Mouse (Mus musculus) lung, postnatal 0 days (tissue): Measurements from ENCODE around the gene Arhgap32.

Source experiments
- CTCF ChIP-seq: IDR thresholded peaks from 2 replicates; pipeline ENCODE4 v1.5.1; 2016; ENCODE audit warnings: antibody characterized with exemption, mild to moderate bottlenecking
- EP300 ChIP-seq: IDR thresholded peaks from 2 replicates; pipeline ENCODE4 v1.6.1; 2016; ENCODE audit warnings: antibody characterized with exemption, mild to moderate bottlenecking, control low read depth

- TF ChIP-seq EP300 (no peak), CTCF (no peak)
These were observed 3.6 kb downstream of the Arhgap32 start for GRCm38 (mm10) chr9:32119586-32119985.
